Mouse (Mus musculus) inflammation-experienced regulatory T-cells, adult 16 weeks (primary cell): ENCODE results near the gene Crim1. TPM values are rescaled to one million over a fixed set of nuclear protein-coding genes. Genes with fewer than 3 reads are reported as not detected.

Experiments used
- polyA plus RNA-seq: library from polyadenylated mRNA; unstranded; fragments of 100-300 nt; shearing (Covaris generic); gene quantifications from one replicate; pipeline ENCODE4 v1.2.1, GENCODE M21; 2017

Gene Crim1
- polyA plus RNA-seq = 5.2 TPM

DNA sequence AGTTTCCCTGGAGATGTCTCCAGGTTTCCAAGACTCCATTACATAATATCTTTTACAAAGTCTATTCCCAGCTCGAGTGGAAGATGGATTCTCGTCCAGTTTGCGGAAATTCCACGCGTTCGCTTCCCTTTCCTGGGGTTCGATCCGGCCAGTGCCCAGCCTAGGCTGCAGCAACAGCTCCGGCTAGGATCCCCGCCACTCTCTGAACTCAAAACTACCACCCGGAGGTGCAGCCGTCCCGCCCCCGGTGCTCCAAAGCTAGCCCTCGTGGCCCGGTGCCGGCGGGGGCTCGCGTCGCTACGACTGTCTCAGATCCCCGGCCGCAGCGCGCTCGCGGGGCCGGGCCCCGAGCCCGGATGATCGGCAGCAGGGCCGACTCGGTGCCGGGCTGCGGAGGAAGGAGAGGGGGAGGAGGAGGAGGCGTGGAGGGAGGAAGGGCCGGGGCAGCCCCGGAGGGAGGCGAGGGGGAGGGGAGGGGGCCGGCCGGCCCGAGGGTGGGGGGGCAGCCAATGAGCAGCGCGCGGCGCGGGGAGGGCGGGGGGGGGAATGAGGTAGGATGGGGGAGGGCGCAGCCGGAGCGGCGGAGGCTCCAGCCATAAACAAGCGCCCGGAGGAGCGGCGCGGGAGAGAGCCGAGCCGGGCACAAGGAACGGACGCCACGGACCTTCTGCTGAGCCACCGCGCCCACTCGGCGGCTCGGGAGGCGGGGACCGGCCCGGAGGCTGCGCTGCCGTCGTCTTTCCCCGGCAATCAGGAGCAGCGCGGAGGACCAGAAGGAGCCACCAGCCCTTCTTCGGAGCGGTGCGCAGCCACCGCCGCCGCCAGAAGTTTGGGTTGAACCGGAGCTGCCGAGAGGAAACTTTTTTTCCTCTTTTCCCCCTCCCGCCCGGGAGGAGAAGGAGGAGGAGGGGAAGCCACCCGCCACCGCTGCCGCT lies at the start of gene Crim1:
Gene Crim1, plus strand, starts transcription at position 623 of the 935 bp plus-strand sequence.

DNA sequence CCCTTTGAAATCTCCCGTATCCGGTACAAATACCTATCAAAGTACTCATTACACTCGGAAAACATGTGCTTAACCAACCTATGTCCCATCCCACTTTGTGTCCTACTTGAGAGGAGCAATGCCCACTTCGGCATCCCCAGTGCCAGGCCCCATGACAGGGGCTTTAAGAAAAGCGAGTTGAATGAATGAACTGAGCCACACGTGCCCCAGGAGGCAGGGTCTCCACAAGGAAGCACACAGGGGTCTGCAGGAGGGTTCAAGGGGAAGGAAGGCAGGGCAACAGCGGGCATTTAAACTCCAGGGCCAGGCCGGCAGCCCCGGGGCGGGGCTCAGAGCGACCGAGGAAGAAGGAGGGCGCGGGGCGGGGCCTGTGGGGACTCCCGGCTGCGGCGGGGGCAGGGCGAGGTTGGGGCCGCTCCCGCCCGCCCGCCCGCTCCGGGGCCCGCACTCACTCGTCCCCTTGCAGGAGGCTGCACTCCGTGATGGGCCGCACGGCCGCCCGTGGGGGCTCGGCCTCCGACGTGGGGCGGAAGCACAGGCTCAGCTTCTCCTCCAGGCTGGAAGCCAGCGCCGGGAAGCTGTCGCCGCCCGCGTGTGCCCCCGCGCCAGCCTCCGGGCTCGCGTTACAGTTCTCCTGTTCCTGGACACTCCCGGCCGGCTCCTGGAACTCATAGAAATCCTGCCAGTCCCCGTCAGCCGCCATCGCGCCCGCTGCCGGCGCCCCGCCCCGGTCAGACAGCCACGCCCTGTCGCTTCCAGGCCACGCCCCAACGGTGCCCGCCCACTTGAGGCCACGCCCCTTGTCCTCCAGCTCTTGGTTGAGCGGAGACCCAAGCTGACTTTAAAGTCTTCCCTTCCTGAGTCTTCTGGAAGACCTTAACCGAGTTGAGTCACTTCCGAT lies 217.6 kb downstream of the Crim1 start, which contains the start of gene Fez2:
Gene Fez2, minus strand, starts transcription at position 772 of the 901 bp plus-strand sequence.

Other genes with a start within 250 kb of the Crim1 start
- 29.3 TPM for gene Fez2, start 217.9 kb downstream of the Crim1 start, polyA plus RNA-seq